Mouse (Mus musculus) lung, embryonic 14.5 days (tissue): Measurements from ENCODE around the gene Urad. TPM values are rescaled to one million over a fixed set of nuclear protein-coding genes. Genes with fewer than 3 reads are reported as not detected.

Experiments
- ATAC-seq: fragments of 200-750 bp; cut with Nextera tagmentation; 2 replicates; pipeline ENCODE4 v1.8.0; 2017; ENCODE audit warnings: mild to moderate bottlenecking, moderate TSS enrichment, moderate library complexity; ENCODE audit not compliant: insufficient read depth
- DNase-seq: peaks from one replicate; pipeline ENCODE4 v3.0.0-alpha.2; 2015
- H3K27ac ChIP-seq: fragments of 300-500 bp; sonication (generic); 2 replicates; pipeline ENCODE4 v1.5.1; 2014; ENCODE audit warnings: low read depth, mild to moderate bottlenecking, moderate library complexity
- H3K27me3 ChIP-seq: fragments of 300-500 bp; sonication (generic); 2 replicates; pipeline ENCODE4 v1.6.1; 2014; ENCODE audit warnings: low read length, control low read depth; ENCODE audit not compliant: insufficient read depth
- H3K36me3 ChIP-seq: fragments of 300-500 bp; sonication (generic); 2 replicates; pipeline ENCODE4 v1.6.1; 2014; ENCODE audit warnings: control low read depth; ENCODE audit not compliant: insufficient read depth
- H3K4me1 ChIP-seq: fragments of 300-500 bp; sonication (generic); 2 replicates; pipeline ENCODE4 v1.6.1; 2014; ENCODE audit warnings: antibody characterized with exemption, control low read depth; ENCODE audit not compliant: insufficient read depth
- H3K4me2 ChIP-seq: fragments of 300-500 bp; sonication (generic); 2 replicates; pipeline ENCODE4 v1.6.1; 2014; ENCODE audit warnings: mild to moderate bottlenecking
- H3K4me3 ChIP-seq: fragments of 300-500 bp; sonication (generic); 2 replicates; pipeline ENCODE4 v1.5.1; 2014; ENCODE audit warnings: low read depth, low read length
- H3K9ac ChIP-seq: fragments of 300-500 bp; sonication (generic); 2 replicates; pipeline ENCODE4 v1.6.1; 2014
- H3K9me3 ChIP-seq: fragments of 300-500 bp; sonication (generic); 2 replicates; pipeline ENCODE4 v1.6.1; 2016; ENCODE audit warnings: low read depth, low read length, control low read depth
- CTCF ChIP-seq: IDR thresholded peaks from 2 replicates; pipeline ENCODE4 v1.5.1; 2016; ENCODE audit warnings: antibody characterized with exemption, low read depth
- WGBS: fragments of 180-500 bp; shearing (Covaris S2); extraction: QIAGEN DNeasy Blood & Tissue Kit; methylation state at CpG from one replicate; pipeline ENCODE4 v1.1.7; 2014; 5-methylcytosine and 5-hydroxymethylcytosine counted together
- polyA plus RNA-seq: library from polyadenylated mRNA; unstranded; fragments of >200 nt; fragmentation: Nextera tagmentation; extraction: Ambion mirVana; gene quantifications from 2 replicates; pipeline ENCODE4 v1.2.1, GENCODE M21; 2014

Gene Urad
- polyA plus RNA-seq, 1 experiment from 2014 or later, result not detected

- Histone ChIP-seq H3K27me3 (peaks cover 100% of the 10 kb centered on the region), H3K27ac (no peak overlapping the region), H3K4me2 (no peak overlapping the region), H3K4me3 (no peak overlapping the region), H3K4me1 (no peaks in the 10 kb centered on the region), H3K9me3 (no peaks in the 10 kb centered on the region), H3K9ac (no peak overlapping the region), H3K36me3 (no peaks in the 10 kb centered on the region)
- 1% methylated on average over 48 of the region's 48 CpGs for WGBS
- no peak for ATAC-seq
- no peak for DNase-seq
- no peak for TF ChIP-seq CTCF
These were observed 47.8 kb downstream of the Urad start for GRCm38 (mm10) chr5:147274174-147275141.

- H3K4me1 ChIP-seq, result no peaks in the 10 kb centered on the region
- H3K9ac ChIP-seq, result no peak overlapping the region
- H3K36me3 ChIP-seq, result no peaks in the 10 kb centered on the region
- no peak for TF ChIP-seq CTCF
- ATAC-seq (no peak), DNase-seq (no peak)
- WGBS, result under 1% methylated on average over 10 of the region's 10 CpGs
- H3K4me2 ChIP-seq, result no peak overlapping the region
- no peak overlapping the region for H3K27ac ChIP-seq
- H3K4me3 ChIP-seq, result no peak overlapping the region
- H3K27me3 ChIP-seq, result peaks cover 99% of the 10 kb centered on the region
- H3K9me3 ChIP-seq, result no peaks in the 10 kb centered on the region
These were observed 49.4 kb downstream of the Urad start for GRCm38 (mm10) chr5:147272808-147273345.

GRCm38 (mm10) chr5:147272046-147272807, 50.0 kb downstream of the Urad start:
- H3K36me3 ChIP-seq, result no peaks in the 10 kb centered on the region
- DNase-seq (no peak), ATAC-seq (no peak)
- H3K27ac ChIP-seq, result no peak overlapping the region
- WGBS, result 7% methylated on average over 12 of the region's 12 CpGs
- peaks cover 99% of the 10 kb centered on the region for H3K27me3 ChIP-seq
- H3K9me3 ChIP-seq, result no peaks in the 10 kb centered on the region
- no peak overlapping the region for H3K9ac ChIP-seq
- H3K4me3 ChIP-seq, result no peak overlapping the region
- H3K4me1 ChIP-seq, result no peaks in the 10 kb centered on the region
- no peak overlapping the region for H3K4me2 ChIP-seq
- TF ChIP-seq CTCF, result no peak

- Histone ChIP-seq H3K9me3 (no peaks in the 10 kb centered on the region), H3K4me2 (no peak overlapping the region), H3K36me3 (no peaks in the 10 kb centered on the region), H3K9ac (no peak overlapping the region), H3K4me1 (no peaks in the 10 kb centered on the region), H3K27ac (no peak overlapping the region), H3K4me3 (no peak overlapping the region), H3K27me3 (peaks cover 99% of the 10 kb centered on the region)
- no peak for ATAC-seq
- no peak for DNase-seq
- TF ChIP-seq CTCF, result no peak
- WGBS, result 4% methylated on average over 29 of the region's 29 CpGs
These were observed 51.3 kb downstream of the Urad start for GRCm38 (mm10) chr5:147270673-147271655.

GRCm38 (mm10) chr5:147269926-147270672, 52.1 kb downstream of the Urad start, which contains the start of gene Pdx1:
Pdx1 (plus strand) TSS chr5:147269959.
- no peak for TF ChIP-seq CTCF
- Histone ChIP-seq H3K36me3 (no peaks in the 10 kb centered on the region), H3K4me3 (0 out of 2 replicates have a peak within 1 kb of the TSS, but pooled peaks have one; percentile 6), H3K27me3 (peaks cover 95% of the 10 kb centered on the region), H3K4me2 (peak within 1 kb of the TSS; percentile 20; the same call in 1 of the 2 replicates), H3K9ac (no peak within 1 kb of the TSS), H3K4me1 (no peaks in the 10 kb centered on the region), H3K9me3 (no peaks in the 10 kb centered on the region), H3K27ac (no peak within 1 kb of the TSS)
- DNase-seq (peak; percentile 31), ATAC-seq (peak; percentile 81; the same call in 1 of the 2 replicates)
- under 1% methylated on average over 44 of the region's 44 CpGs for WGBS
